Mouse (Mus musculus) right cerebral cortex, adult 18-20 months (tissue): Measurements from ENCODE around the gene Aak1.

Source experiments
- DNase-seq: peaks from one replicate; pipeline ENCODE4 v3.0.0; 2022; ENCODE audit warnings: mixed read lengths

Aak1 gene

DNA sequence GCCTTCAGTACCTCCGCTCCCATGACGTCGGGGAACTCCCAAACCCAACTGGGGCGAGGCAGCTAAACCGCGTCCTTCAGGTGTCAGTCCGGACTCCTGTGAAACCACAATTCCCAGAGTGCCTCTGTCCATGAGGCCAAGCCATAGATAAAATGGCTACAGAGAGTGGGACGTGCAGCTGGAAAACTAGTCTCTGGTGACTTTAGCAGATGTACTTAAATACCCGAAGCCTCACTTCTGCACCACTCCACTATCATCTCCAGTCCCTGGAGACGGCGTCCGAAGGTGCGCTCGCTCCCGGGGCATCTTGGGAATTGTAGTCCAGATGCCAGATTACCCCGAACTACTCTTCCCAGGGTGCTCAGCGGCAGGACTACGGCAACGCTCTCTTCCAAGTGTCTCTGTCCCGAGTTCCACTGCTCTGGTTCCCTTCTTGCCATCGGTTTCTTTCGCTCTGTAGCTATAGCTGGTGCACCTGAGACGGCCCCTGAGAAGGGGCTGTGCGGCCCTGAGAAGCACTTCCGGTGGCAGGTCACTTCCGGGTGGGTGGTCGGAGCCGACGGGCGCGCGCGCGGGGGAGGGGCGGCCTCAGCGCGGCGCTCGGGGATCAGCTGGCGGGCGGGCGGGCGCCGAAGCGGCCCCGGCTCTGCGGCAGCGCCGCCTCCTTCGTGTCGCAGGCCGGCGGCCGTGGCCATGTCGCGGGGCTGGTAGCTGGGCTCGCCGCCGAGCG is at the start of gene Aak1:
Aak1 (plus strand) TSS at position 603 of the 730 bp plus-strand sequence.
- DNase-seq: peak; percentile 93

DNA sequence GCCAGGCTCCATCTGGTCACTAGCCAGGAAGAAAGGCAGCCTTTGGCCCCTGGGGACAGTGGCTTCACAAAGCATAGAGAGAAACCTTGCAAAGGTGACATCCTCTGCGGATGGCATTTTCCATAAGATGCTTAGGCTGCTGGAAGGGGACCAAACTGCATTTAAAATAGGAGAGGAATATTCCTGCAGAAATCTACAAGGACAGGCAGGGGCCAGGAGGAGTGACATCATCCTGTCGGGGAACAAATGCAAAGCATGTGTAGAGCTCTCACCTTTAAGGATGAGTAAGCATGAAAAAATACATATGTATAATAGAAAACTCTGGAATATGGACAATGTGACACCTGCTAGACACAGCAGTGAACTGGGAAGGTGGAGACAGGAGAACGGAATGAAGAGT is 48.9 kb upstream of the Aak1 start:
- no peak for DNase-seq

DNA sequence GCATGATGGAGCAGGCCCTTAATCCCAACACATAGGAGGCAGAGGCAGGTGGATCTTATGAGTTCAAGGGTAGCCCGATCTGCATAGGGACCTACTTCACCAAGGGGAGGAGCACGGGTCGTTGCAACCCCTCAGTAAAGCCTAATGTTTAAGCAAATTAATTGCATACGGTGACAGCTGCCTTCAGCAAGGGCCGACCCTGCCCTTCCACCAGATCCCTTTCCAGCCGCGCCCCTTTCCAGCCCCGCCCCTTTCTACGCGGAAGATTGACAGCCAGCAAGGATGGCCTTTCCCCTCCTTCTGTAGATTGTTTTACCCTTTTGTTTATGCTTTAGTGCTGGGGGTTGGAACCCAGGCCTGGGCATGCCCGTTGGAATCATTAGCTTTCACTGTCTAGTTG is 47.9 kb upstream of the Aak1 start:
- DNase-seq: no peak

DNA sequence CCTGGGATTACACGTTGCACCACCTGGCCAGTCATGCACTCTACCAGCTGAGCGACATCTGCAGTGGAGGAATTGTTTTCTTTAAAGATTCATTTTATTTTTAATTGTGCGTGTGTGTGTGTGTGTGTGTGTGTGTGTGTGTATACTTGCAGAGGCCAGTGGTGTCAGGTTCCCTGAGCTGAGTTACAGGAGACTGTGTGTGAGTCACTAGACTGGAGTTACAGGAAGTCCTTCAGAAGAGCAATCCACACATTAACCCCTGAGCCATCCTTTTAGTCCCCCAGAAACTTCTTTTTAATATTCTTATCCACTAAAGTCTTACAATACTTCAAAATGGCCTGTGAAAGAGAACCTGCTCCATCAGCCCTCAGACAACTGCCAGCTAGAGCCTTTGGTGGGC is 44.7 kb upstream of the Aak1 start:
- DNase-seq: no peak

DNA sequence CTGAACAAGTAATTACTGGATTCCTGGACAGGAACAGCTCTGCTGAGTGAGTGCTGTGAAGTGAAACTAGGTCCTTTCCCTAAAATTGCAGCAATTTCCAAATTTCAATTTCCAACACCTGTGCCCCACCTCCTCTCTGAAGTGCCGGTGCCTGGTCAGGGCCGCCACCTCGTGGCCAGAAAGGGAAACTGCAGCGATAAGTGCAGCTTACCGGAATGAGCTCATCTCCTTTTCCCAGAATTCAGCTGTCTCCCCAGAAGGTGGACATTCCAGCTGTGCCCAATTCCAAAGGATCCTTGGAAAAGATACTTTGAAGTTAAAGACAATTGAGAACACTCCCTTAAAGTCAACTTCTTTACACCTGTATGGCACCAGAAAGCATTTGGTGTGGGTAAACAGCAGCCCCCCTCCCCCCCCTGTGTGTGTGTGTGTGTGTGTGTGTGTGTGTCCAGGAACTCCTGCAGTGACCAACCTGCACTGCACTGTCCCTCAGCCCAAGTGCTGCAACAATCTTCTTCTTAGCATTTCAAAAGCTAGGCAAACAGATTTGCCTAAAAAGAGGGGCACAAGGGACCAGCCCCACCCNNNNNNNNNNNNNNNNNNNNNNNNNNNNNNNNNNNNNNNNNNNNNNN is 42.7 kb upstream of the Aak1 start:
- peak; percentile 83 for DNase-seq

DNA sequence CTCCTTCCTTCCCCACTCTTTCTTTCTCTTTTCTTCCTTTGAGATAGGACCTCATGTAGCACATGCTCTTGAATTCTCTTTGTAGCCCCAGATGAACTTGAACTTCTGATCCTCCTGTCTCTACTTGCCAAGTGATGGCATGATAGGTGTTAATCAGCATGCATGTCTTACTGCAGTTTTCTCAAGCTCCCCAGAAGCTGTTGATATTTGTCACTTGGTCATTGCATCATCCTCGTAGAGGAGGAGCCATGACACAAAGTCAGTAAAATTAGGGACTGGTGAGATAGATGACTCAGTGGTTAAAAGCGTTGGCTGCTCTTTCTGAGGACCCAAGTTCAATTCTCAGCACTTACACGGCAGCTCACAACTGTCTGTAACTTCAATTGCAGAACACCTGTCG is 36.4 kb upstream of the Aak1 start:
- DNase-seq: no peak

DNA sequence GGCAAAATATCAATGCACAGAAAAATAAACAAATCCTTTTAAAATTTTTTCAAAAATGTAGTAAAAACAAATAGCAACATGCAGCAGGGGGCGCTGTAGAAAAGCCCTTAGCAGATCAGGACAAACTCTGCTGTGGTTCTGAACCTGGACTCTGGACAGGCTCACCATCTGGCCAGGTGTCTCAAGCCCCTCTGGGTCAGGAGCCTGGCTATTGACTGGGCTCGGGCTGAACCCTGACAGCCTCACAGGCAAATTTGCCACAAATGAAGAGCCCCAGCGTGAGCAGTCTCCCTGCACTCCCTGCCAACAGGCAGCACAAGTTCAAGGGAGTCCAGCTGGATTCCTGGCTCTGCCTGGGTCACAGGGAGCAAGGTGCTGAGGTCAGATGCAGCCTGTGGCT is 36.0 kb upstream of the Aak1 start:
- peak; percentile 24 for DNase-seq

DNA sequence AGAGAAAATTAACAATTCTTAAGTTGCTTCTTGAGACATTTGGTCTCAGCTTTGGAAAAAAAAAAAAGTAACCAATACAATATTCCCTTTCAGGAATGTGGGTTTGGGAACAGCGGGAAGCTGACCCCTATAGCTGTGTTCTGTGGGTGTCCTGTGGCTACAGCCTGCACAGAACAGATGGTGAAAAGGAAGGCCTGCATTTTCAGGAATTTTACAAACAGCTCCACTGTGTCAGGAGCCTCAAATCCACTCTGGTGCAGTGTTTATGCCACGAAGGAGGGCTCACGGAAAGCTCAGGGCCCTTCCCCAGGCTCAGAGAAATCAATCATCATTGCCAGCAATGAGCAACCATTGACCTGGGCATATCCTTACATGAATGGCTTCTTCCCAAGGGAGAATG is 34.4 kb upstream of the Aak1 start:
- peak; percentile 43 for DNase-seq

DNA sequence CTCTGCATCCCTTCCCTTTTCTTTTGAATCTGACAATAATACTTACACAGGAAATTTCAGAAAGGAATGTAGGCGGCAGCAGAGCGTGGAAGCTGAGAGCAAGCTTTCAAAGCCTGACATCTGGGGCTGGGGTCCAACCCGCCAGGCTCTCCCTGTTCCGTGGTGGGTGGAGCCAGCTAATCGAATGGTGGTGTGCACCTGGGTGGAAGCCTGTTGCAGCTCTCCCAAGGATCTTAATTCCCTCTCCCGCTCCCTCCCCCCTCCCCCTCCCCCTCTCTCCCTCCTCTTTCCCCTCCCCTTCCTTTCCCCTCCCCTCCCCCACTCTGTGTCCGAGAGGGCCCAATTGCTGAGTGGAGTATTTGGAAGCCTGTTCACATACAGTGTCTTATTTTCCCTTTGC is 33.9 kb upstream of the Aak1 start:
- DNase-seq: no peak

DNA sequence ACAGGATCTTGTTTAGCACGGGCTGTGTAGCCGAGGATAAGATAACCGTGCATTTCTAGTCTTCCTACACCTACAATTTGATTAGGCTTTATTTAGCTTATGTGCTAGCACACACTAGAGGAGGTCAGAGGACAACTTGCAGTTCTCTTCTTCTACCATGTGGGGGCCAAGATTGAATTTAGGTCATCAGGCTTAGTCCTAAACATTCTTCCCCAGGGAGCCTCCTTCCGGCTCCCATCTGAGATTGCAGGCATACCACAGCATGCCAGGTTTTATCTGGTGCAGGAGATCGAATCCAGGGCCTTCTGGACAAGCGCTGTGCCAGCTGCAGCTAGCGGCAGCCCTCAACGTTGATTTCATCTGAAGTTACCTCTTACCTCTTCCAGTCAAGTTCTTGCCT is 32.7 kb upstream of the Aak1 start:
- no peak for DNase-seq

DNA sequence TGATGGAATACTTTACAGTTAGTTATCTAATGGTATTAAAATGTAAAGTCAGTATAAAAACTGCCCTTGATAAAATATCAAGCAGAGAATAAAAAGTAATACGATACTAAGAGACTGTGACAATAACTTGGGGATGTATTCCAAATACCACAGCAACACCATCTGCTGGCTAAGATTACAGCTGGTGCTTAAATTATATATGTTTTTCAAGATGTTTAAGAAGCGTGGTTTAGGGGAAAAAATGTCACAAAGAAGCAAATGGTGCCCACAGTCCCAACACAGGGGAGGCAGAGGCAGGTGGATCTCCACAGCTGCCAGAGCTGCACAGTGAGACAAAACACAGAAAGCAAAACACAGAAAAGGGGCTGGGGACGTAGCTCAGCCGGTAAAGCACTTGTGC is 30.4 kb upstream of the Aak1 start:
- DNase-seq: no peak

DNA sequence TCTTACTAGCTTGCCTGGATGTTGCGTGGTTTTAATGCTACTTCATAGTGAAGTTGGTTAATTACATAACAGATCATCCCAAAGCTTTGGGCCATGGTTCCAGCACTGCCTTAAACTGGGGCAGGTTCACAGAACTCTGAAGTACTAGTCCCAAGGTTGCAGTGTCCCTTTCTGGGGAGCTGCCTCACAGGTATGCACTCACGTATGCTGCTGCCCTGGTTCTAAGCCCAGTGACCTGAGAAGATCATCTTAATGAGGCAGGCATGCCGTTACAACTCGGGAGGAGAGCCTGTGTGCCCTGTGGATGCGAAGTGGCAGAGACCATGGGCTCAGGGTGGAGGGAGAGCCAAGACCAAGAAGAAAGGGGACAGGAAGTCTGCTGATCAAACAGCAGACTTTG is 29.4 kb upstream of the Aak1 start:
- no peak for DNase-seq

DNA sequence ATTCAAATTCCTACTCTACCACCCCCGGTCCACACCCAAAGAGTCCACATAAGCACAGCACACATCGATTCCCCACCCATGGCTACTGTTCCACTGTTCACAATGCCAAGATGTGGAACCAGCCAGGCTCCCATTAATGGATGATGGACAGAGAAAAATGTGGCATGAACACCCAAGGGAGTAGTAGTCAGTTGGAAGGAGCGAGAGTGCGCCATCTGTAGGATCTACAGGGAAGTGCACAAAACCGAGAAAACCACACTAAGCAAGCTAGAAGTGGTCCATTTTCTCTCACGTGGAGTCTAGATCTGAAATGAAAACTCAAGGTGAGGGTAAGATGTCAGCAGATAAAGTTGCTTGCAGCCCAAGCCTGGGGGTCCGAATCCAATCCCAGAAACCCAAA is 28.6 kb upstream of the Aak1 start:
- DNase-seq: no peak

DNA sequence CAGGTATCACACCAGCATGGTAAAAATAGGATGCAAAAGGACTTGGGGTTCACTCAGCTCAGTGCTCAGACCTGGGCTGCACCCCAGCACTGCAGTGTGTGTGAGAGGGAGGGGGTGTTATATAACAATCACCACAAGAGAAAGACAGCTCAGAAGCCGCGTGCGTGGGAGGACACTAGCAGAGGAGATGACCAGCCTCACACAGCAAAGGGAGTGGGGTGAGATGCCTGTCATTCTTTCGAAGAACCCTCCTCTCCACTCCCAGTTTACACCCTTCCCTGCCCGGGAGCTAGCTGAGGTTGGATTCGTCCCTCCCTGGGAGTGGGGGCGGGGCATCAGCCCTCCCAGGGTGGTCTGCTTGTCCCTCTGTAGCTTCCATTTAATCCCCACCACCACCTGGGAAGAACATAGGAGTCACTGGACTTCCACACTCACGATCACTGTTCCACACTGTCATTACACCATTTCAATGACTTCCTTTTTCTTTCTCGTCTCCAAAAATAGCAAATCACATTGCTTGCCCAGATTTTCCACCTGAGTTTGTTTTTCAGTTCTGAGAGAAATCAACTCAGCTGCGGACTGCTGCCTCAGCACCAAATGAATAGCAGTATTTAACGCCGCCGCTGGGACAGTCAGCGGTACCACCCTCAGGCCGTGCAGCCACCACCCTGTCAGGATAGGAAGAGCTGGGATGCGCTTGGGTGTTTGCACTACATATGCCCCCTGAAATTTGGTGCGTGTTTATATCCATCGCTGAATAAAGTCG is 26.8 kb upstream of the Aak1 start:
- DNase-seq: peak; percentile 94

DNA sequence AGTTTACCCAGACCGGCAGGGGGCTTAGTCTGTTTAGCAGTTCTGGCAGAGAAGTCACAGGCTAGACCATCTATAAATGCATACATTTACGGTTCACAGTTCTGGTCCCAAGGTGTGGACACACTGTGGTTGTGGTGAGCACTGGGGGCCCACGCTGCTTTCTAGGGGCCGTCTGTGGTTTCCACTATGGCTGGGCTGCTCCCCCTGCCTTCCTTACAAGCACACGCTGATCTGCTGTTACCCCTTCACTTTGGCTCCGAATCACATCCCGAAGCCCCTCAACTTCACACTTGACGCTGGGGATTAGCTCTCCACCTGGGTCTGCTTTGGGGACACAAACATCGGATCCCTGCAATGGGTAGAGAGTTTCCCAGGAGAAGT is 26.3 kb upstream of the Aak1 start:
- DNase-seq: no peak

DNA sequence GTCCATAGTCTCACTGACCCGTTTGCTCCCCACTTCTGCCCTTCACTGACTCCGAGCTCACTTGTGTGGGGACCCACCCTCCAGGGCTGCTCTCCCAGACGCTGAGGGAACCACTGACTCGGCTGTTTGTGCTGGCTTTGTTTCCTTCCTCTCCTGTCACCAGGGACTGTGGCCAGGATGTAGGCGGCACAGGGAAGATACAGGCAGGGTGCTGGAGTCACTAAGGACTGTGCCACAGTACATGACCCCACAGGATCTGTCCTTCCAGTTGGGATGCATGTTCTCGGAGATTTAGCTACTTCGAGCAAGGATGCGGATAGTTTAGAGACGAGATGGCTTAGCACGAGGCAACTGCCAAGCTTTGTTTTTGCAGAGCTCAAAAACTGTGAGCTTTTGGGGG is 25.5 kb upstream of the Aak1 start:
- peak; percentile 39 for DNase-seq

DNA sequence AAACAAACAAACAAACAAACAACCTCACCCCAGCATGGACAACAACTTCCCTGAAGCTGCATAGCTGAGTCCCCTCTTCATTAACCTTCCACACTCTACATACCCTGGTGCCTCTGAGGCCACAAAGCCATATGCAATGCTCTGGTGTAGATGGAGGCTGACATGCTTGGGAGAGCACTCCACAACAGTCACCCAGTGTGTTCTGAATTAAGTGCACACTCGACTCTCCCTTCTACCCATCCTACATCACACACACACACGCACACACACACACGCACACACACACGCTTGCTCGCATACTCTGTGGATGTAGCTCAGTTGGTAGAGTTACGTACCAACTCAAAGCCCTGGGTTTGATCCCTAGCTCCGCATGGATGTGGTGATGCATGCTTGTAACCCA is 24.9 kb upstream of the Aak1 start:
- no peak for DNase-seq

DNA sequence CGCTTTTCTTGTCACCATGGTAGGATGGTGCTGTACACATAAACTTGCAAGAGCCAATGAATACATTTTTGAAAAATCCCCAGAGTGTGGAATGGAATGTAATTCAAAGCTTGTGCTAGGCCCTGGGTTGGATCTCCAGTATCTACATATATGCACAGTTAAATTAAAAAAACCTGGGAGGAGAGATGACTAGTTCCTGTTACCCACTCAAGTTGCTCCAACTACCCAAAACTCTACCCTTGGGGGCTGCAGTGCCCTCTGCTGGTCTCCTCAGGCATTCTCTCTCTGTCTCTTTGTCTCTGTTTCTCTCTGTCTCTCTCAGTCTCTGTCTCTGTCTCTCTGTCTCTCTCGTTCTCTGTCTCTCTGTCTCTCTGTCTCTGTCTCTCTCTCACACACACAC is 21.9 kb upstream of the Aak1 start:
- DNase-seq: no peak

DNA sequence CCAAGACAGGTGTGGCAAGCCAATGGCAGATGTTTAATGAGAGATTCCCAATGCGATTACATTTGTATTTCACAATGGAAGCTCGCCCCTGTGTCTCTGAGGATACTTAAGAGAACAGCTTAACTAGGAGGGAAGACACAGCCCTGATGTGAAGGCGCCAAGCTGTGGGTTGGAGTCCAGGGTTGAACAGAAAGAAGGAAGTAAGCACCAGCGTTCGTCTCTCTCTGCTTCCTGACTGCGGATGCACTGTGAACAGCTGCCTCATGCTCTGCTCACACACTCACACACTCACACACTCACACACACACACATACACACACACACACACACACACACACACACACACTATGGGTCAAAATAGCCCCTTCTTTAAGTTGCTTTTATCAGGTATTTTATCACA is 19.5 kb upstream of the Aak1 start:
- no peak for DNase-seq

DNA sequence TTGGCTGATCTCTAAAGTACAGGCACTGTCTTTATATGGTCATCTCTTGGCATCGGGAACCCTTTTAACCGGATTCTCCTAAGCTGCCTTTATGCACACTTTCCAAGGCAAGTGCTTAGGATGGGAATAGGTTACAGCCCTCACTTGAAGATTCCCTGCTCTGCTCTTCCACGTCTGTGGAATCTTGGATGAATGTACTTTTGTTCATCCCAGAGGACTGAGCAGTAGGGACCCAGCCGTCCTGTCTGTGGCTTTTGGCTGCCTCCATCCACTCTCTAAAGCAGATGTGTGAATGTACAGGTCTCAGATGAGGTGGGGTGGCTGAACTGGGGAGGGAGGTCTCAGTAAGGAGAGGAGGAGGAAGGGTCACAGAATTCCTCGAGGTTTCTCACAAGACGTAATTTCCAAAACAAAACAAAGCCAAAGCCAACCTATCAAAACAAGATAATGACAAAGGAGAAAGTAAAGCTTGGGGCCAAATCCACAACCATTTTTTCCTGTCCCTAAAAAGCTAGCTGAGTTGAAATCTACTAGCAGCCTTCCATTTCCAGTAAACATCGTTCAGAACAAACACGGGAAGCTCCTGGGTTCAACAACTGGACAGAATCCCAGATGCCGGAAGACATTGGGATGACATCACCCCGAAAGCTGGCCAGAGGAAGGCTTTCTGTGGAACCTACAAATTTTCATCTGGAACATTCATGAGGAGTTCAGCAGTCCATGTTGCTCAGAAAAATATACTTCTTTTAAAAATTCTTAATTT is 18.4 kb upstream of the Aak1 start:
- DNase-seq: no peak

DNA sequence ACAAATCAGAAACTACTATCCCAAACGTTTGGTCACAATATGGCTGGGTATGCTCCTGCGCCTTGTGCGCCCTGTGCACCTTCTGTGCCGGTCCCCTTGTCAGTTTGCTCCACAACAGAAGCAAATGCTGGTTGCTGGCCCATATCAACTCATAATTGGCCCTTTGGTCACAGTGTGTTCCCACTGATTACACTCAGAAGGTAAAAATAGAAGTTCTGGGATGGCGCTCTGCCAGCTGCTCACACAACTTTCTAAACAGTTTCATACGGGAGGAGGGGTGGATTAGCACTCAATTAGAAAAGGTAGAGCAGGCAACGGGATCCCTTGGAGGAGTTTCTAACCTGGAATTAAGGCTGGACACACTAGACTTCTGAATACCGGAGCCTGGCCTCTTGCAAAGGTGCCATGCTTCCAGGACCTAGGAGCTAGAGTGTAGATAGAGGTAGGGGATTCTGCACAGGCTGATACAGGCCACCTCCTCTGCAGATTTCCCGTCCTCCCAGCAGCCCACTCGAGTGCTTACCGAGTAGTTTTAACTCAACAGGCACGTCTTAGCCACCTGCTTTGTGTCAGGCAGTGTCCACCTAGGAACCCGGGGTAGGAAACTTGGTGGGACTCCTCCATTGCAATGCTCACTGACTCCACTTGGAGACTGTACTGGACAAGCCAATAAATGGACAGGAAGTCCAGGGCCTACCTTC is 16.4 kb upstream of the Aak1 start:
- no peak for DNase-seq

DNA sequence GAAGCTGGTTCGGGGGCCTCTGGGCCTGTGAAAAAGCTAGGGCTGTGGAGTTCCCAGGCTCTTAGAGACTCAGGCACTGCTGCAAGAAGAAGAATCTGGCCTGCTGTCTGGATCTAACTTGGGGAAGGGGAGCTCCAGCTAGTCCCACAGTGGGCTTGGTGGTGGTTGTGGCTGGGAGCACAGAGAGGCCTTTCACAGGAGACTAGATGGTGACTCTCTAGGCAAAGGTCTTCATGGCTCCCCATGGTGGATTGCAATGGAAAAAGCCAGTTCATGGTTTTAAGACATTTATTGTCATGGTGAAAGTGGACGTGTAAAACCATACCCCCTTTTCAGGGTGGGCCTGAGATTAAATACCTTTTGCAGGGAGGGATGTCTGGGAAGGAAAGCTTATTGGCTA is 10.2 kb upstream of the Aak1 start:
- DNase-seq: no peak

DNA sequence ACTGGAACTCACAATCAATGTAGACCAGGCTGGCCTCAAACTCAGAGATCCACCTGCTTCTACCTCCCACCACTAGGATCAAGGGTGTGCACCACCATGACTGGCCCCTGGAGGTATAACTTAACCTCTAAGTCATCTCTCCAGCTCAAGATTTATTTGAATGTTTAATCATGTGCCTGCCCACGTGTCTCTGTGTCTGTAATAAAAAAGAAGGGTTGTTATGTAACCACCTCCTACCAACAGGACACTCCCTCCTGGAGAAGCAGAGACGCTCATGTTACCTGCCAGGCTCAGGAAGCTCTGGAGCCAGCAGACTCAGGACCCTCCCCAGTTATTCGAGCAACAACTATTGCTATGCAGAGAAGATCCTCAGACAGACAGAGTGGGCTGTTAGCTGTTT is 7.4 kb upstream of the Aak1 start:
- DNase-seq: no peak
